In the genomic region with DNA sequence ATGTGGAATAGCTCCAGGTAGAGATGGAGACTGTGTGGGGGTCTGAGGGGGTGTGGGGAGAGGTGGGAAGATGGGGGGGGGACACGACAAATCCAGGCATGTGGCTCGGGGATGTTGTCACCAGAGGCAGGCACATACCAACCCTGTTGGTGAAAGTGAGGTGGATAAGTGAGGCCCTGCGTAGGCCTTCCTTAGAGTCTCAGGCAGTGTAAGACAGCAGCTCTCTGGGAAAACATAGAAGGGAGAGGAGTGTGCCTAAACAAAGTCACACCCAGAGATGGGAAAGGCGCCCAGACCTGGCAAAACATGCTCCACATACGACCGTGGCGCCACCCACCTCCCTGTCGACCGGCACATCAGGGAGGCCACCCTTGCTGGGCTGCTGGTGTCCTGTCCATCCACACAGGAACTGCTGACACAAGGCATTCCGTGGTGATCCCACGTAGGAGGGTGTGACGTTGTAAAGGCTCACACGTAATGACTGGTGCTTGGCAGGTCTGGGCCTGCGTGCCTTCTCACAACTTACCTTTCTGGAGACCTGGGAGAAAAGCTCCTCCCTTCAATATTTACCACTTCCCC, we compare ENCODE assay signal across 10 mouse cellular contexts. TPM values are rescaled to one million over a fixed set of nuclear protein-coding genes. Genes with fewer than 3 reads are reported as not detected.
DNase-seq lines count a peak whose midpoint lies in the region; ATAC-seq and TF ChIP-seq lines count a peak whose summit lies in the region.
"Had no signal": no experiment of that assay in that cellular context is flagged by ENCODE, and none has a peak within 500 bp of the region (broad histone marks: within the 10 kb centered on the region; RNA-seq: fewer than 3 reads in every experiment).

No protein-coding gene starts in this region.

- H3K9me3 ChIP-seq in hindbrain, embryonic 12.5 days (replicated peaks), result no peaks in the 10 kb centered on the region
- no peaks in the 10 kb centered on the region for H3K9me3 ChIP-seq in hindbrain, embryonic 14.5 days (ENCODE audit: control insufficient read depth, low read length)
- H3K9me3 ChIP-seq in ES-E14 (ENCODE audit: control insufficient read depth, insufficient read depth, low read depth, low read length), result no peaks in the 10 kb centered on the region
- H3K9me3 ChIP-seq in intestine, postnatal 0 days (ENCODE audit: control insufficient read depth), result no peaks in the 10 kb centered on the region
- H3K9me3 ChIP-seq: hindbrain, embryonic 13.5 days; neural tube, embryonic 13.5 days had no signal

- H3K4me2 ChIP-seq in hindbrain, embryonic 12.5 days (replicated peaks), result no peak overlapping the region
- H3K4me2 ChIP-seq in hindbrain, embryonic 14.5 days (replicated peaks), result no peak overlapping the region
- H3K4me2 ChIP-seq in intestine, postnatal 0 days (replicated peaks; ENCODE audit: low read depth), result 0 out of 2 replicates have a peak overlapping the region, but pooled peaks have one; percentile 9
- H3K4me2 ChIP-seq: hindbrain, embryonic 13.5 days; neural tube, embryonic 13.5 days had no signal

- in situ Hi-C loops in ES-E14 (cut with MboI; ENCODE audit: low sequenced_read_pairs in 2 of 2, unreplicated experiment in 2 of 2), result no loop called here

- no peak overlapping the region for H3K27ac ChIP-seq in hindbrain, embryonic 12.5 days
- no peak overlapping the region for H3K27ac ChIP-seq in hindbrain, embryonic 14.5 days
- no peak overlapping the region; the same call in 1 of the 2 replicates for H3K27ac ChIP-seq in ES-E14 (ENCODE audit: insufficient read depth, low read depth, low read length, poor library complexity, severe bottlenecking)
- H3K27ac ChIP-seq in intestine, postnatal 0 days (ENCODE audit: low read depth, low read length), result peak overlapping the region; percentile 60; the same call in 1 of the 2 replicates
- H3K27ac ChIP-seq: hindbrain, embryonic 13.5 days; neural tube, embryonic 13.5 days had no signal

- H3K4me1 ChIP-seq in hindbrain, embryonic 12.5 days, result no peaks in the 10 kb centered on the region
- H3K4me1 ChIP-seq in hindbrain, embryonic 14.5 days (replicated peaks; ENCODE audit: control insufficient read depth, insufficient read depth, low read length), result no peaks in the 10 kb centered on the region
- H3K4me1 ChIP-seq in ES-E14 (ENCODE audit: control insufficient read depth in 2 of 2, insufficient read depth in 2 of 2, low read length in 2 of 2, poor library complexity in 1 of 2), result peaks cover 3 to 16% of the 10 kb centered on the region in 2 experiments; a peak in 3 of 4 replicates
- no peaks in the 10 kb centered on the region for H3K4me1 ChIP-seq in intestine, postnatal 0 days (replicated peaks; ENCODE audit: control insufficient read depth, insufficient read depth, low read length)
- H3K4me1 ChIP-seq: hindbrain, embryonic 13.5 days; neural tube, embryonic 13.5 days had no signal

- TF ChIP-seq CTCF in intestine, postnatal 0 days (IDR thresholded peaks at IDR 0.05; ENCODE audit: low read depth), result no peak

- no peaks in the 10 kb centered on the region for H3K27me3 ChIP-seq in hindbrain, embryonic 12.5 days
- H3K27me3 ChIP-seq in hindbrain, embryonic 14.5 days (ENCODE audit: control insufficient read depth, insufficient read depth, low read length), result no peaks in the 10 kb centered on the region
- H3K27me3 ChIP-seq in intestine, postnatal 0 days (replicated peaks; ENCODE audit: control insufficient read depth, insufficient read depth, low read length), result no peaks in the 10 kb centered on the region
- H3K27me3 ChIP-seq: hindbrain, embryonic 13.5 days; neural tube, embryonic 13.5 days had no signal

- H3K36me3 ChIP-seq in hindbrain, embryonic 12.5 days, result no peaks in the 10 kb centered on the region
- H3K36me3 ChIP-seq in hindbrain, embryonic 14.5 days (replicated peaks; ENCODE audit: control insufficient read depth, insufficient read depth), result no peaks in the 10 kb centered on the region
- peaks cover 3% of the 10 kb centered on the region; the same call in 1 of the 2 replicates for H3K36me3 ChIP-seq in ES-E14 (ENCODE audit: control insufficient read depth, insufficient read depth, low read length, poor library complexity, severe bottlenecking)
- 0 out of 2 replicates have a peak, but pooled peaks cover 5% of the 10 kb centered on the region for H3K36me3 ChIP-seq in intestine, postnatal 0 days (ENCODE audit: control insufficient read depth, insufficient read depth)
- H3K36me3 ChIP-seq: hindbrain, embryonic 13.5 days; neural tube, embryonic 13.5 days had no signal

- no peak for DNase-seq in hindbrain, embryonic 14.5 days (ENCODE audit: low spot score)
- peak; percentile 50 for DNase-seq in 3134 (ENCODE audit: extremely low read depth, insufficient read length, low spot score)
- DNase-seq in ES-E14 (ENCODE audit: low read depth, low spot score), result no peak
- DNase-seq in cerebellum, adult 11 months, result no peak
- no peak for DNase-seq in cerebellum, adult 9-10 months
- DNase-seq in left cerebral cortex, adult 11 months (ENCODE audit: low spot score), result no peak

- 0 out of 2 replicates have a peak overlapping the region, but pooled peaks have one; percentile 4 for H3K9ac ChIP-seq in hindbrain, embryonic 12.5 days
- H3K9ac ChIP-seq in hindbrain, embryonic 14.5 days, result no peak overlapping the region
- H3K9ac ChIP-seq in ES-E14 (ENCODE audit: insufficient read depth, low read depth, low read length, poor library complexity, severe bottlenecking), result 0 out of 2 replicates have a peak overlapping the region, but pooled peaks have one; percentile 11
- no peak overlapping the region for H3K9ac ChIP-seq in intestine, postnatal 0 days (ENCODE audit: low read depth, low read length)
- H3K9ac ChIP-seq: hindbrain, embryonic 13.5 days; neural tube, embryonic 13.5 days had no signal

- H3K4me3 ChIP-seq in hindbrain, embryonic 12.5 days, result no peak overlapping the region
- no peak overlapping the region for H3K4me3 ChIP-seq in hindbrain, embryonic 14.5 days (replicated peaks; ENCODE audit: low read length)
- H3K4me3 ChIP-seq in ES-E14 (ENCODE audit: insufficient read depth in 1 of 2, low read depth in 1 of 2, low read length in 2 of 2, poor library complexity in 1 of 2, severe bottlenecking in 1 of 2), result no peak overlapping the region
- no peak overlapping the region for H3K4me3 ChIP-seq in intestine, postnatal 0 days (ENCODE audit: low read depth, low read length)
- H3K4me3 ChIP-seq: hindbrain, embryonic 13.5 days; neural tube, embryonic 13.5 days had no signal

- WGBS in hindbrain, embryonic 12.5 days, result 65% methylated on average over 14 of the region's 14 CpGs
- WGBS in hindbrain, embryonic 14.5 days, result 76% methylated on average over 14 of the region's 14 CpGs
- 37% methylated on average over 14 of the region's 14 CpGs for WGBS in intestine, postnatal 0 days

- no peak for ATAC-seq in hindbrain, embryonic 12.5 days (ENCODE audit: low FRiP score)
- no peak for ATAC-seq in hindbrain, embryonic 14.5 days (ENCODE audit: low FRiP score)
- ATAC-seq in intestine, postnatal 0 days, result peak; percentile 44; the same call in 1 of the 2 replicates

TF ChIP-seq in ES-E14, 5 proteins besides CTCF, POLR2A, EP300 and RAD21:
- TF ChIP-seq ZC3H11A (IDR thresholded peaks at IDR 0.05; ENCODE audit: borderline replicate concordance, low read depth, low read length) (no peak), HCFC1 (IDR thresholded peaks at IDR 0.05; ENCODE audit: borderline replicate concordance, insufficient read depth, low read length) (no peak), ZNF384 (IDR thresholded peaks at IDR 0.05; ENCODE audit: low read depth, low read length) (no peak), CHD2 (IDR thresholded peaks at IDR 0.05; ENCODE audit: low read depth, low read length) (no peak), MAFK (IDR thresholded peaks at IDR 0.05; ENCODE audit: insufficient read depth, low read depth, low read length) (no peak)

RNA-seq across cellular contexts. Expression of gene Itgb5, which starts 42.5 kb away (rescaled TPM):
- 48.3 and 48.9 TPM in 2 replicates for polyA plus RNA-seq in hindbrain, embryonic 12.5 days (2016; fragmentation: Nextera tagmentation; extraction: Ambion mirVana)
- polyA plus RNA-seq in hindbrain, embryonic 14.5 days (2014; fragmentation: Nextera tagmentation; extraction: Ambion mirVana), result 27.1 and 27.2 TPM in 2 replicates
- total RNA-seq in ES-E14 (2012; rRNA removed), result 60.6 and 101 TPM in 2 replicates
- 23.5 and 23.6 TPM in 2 replicates for polyA plus RNA-seq in intestine, postnatal 0 days (2015; fragmentation: Nextera tagmentation; extraction: Ambion mirVana)

Comparison
In these comparisons a context has a peak if more than half of its experiments do, and no peak if none do; other contexts are left out.
1. H3K9ac ChIP-seq: peak in hindbrain, embryonic 12.5 days (single experiment) and ES-E14 (single experiment); none in hindbrain, embryonic 14.5 days (single experiment) and intestine, postnatal 0 days (single experiment).